Mouse (Mus musculus) erythroblast, adult 5-6 weeks (primary cell): Measurements from ENCODE around the gene Gm20481. TPM values are rescaled to one million over a fixed set of nuclear protein-coding genes. Genes with fewer than 3 reads are reported as not detected.
"Not testable (repeated sequence)": the region's sequence is repeated elsewhere in the genome, so short reads cannot be mapped to it uniquely, and the experiment has no call there.

Experiments used
- ATAC-seq: replicated peaks from 2 replicates; pipeline ENCODE4 v1.8.0; 2016; ENCODE audit warnings: moderate number of reproducible peaks, mild to moderate bottlenecking, moderate TSS enrichment, inconsistent platforms; ENCODE audit not compliant: poor library complexity, low FRiP score, severe bottlenecking
- total RNA-seq, 2 experiments: library from RNA; stranded (forward) in 1 of 2; stranded (reverse) in 1 of 2; fragments of 150-400 nt in 1 of 2; fragments of 200-764, 138-1000 nt in 1 of 2; gene quantifications; 2 replicates each; pipeline versions ENCODE4 v1.2.3 to v1.2.4; 2015 to 2017; ENCODE audit warnings: low replicate concordance in 2 of 2

Gene Gm20481
- total RNA-seq, 2 experiments from 2014 or later: not detected

- ATAC-seq: peak; percentile 51
Observed at GRCm38 (mm10) chr17:35000717-35001451, 31.2 kb downstream of the Gm20481 start, which contains the start of gene Vars. Gene Vars (plus strand): TSS chr17:35000987.

- ATAC-seq: peak; percentile 20; the same call in 1 of the 2 replicates
Observed at GRCm38 (mm10) chr17:35001452-35002152, 31.9 kb downstream of the Gm20481 start.

- peak; percentile 53 for ATAC-seq
Observed at GRCm38 (mm10) chr17:35002153-35002865, 32.6 kb downstream of the Gm20481 start.

DNA sequence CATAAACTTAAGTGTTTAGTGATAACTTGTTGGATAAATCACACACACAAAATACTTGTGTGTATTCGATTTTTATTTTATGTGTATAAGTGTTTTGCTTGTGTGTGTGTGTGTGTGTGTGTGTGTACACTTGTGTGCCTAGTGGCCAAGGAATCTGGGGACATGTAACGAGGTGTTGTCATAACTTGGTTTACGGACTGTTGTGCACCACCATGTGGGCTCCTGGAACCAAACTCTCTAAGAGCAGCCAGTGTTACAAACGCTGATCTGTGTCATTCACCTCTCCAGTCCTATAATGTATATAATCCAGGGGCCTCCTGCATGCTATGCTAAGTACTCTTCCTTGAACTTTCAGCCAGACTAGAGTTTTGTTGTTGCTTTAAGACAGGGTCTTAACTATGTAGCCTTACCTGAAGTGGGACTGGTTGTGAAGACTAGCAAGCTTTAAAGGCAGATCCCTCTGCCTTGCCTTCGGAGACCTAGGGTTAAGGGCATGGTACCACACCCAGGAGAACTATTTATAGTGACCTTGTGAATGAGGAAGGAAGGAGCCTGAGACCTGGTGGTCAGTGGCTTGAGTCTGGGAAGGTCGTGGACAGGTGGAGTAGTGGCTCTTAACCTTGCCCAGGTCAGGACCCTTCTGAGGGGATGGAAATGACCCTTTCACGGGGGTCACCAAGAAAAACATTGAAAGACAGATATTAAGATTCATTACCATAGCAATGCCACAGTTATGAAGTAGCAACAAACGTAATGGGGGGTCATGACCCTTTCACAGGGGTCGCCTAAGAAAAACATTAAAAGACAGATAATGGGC, 33.5 kb downstream of the Gm20481 start:
- no peak for ATAC-seq

DNA sequence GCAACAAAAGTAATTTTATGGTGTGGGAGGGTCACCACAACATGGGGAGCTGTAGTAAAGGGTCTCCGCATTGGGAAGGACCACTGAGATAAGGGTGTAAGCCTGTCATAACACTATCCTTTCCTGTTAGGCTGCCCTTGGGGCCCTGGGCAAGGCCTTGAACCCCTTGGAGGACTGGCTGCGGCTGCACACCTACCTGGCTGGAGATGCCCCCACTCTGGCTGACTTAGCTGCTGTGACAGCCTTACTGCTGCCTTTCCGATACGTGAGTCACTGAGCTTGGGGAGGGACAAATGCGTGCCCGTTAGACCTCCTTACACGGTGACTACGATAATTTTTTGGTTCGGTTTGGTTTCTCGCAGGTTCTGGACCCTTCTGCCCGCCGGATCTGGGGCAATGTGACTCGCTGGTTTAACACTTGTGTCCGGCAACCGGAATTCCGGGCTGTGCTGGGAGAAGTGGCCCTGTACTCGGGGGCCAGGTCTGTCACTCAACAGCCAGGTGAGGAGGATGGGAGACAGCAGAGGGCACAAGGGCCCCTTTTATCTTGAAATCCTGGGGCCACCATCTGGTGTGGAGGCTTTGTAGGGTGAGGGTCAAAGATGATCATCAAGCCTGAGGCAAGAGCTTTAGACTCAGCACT, 34.5 kb downstream of the Gm20481 start:
- no peak for ATAC-seq

GRCm38 (mm10) chr17:35005158-35005557, 35.4 kb downstream of the Gm20481 start:
- no peak for ATAC-seq

DNA sequence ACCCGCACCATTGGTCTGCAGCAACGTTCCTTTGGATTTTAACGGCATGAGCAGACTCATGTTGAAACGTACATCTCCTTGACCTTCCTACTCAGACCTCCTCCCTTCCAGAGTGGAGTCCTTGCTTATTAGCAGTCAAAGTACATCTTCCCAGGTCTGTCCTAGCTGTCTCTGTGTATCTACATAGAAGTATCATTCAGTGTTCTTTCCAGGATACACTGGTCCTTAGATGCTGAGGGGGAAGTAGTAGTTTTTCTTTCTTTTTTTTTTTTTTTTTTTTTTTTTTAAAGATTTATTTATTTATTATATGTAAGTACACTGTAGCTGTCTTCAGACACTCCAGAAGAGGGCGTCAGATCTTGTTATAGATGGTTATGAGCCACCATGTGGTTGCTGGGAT, 36.2 kb downstream of the Gm20481 start:
- not testable (repeated sequence) for ATAC-seq

DNA sequence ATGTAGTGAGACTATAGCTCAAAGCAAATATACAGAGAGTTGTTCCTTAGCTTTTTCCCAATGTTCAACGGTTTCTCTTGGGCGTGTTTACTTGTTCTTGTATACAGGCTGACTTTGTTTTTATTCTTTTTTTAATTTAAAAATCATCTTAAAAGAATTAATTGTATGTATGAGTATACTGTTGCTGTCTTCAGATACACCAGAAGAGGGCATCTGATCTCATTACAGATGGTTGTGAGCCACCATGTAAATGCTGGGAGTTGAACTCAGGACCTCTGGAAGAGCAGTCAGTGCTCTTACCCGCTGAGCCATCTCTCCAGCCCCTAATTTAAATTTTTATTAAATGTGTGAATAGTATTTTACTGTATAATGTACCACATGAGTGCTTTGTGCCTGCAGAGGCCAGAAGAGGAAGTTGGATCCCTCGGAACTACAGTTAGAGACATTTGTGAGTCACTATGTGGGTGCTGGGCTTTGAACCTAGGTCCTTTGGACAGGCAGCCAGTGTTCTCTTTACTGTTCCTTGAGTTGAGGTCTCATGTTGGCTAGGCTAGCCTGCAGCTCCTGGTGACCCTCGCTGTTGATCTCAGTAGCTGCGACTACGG, 37.8 kb downstream of the Gm20481 start:
- no peak for ATAC-seq

DNA sequence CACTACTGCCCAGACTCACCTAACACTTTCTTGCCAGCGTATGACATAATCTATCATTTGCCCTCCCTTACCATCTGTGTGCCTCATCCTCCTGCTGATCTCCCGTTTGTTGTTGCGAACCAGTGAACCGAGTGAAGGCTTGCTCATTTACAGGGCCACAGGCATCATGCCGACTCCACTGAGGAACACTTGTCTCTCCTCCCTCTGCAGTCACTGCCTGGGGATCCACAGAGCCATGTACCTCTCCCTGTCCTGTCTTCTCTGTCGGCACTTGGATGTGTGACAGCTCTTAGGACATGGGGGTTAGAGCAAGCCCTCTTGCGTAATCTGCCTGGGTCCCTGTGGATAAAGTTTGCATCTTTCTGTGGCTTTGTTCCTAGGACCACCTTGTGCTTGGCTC, 39.9 kb downstream of the Gm20481 start:
- ATAC-seq: no peak

DNA sequence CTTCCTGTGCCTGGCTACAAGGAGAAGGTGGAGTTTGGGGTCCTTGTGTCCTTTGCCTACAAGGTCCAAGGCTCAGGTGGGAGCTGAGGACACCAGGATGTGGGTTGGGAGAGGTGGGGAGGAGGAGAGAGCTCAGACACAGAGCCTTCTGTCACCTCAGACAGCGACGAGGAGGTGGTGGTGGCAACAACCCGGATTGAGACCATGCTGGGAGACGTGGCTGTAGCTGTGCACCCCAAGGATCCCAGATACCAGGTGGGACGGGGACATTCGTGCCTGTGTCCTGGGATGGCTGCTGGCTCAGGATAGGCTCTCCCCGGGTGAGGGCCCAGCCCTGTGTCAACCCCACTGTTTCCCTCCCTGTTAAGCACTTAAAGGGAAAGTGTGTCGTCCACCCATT, 41.7 kb downstream of the Gm20481 start:
- no peak for ATAC-seq

- no peak for ATAC-seq
Observed at GRCm38 (mm10) chr17:35012430-35012829, 42.7 kb downstream of the Gm20481 start.

DNA sequence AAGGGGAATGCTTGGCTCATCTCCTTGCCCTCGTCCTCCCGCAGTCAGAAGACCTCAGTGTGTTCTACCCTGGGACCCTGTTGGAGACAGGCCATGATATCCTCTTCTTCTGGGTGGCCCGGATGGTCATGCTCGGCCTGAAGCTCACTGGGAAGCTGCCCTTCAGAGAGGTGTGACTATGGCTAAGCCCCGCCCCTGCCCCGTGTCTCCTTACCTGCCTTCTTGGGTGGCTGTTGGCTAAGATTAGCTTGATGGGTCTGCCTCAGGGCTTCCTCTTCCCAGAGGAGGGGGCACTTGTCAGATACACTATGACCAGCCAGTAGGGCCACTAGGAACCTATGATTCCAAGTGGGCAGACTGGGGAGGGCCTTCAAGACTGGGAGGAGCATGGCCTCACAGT, 43.5 kb downstream of the Gm20481 start:
- no peak for ATAC-seq

DNA sequence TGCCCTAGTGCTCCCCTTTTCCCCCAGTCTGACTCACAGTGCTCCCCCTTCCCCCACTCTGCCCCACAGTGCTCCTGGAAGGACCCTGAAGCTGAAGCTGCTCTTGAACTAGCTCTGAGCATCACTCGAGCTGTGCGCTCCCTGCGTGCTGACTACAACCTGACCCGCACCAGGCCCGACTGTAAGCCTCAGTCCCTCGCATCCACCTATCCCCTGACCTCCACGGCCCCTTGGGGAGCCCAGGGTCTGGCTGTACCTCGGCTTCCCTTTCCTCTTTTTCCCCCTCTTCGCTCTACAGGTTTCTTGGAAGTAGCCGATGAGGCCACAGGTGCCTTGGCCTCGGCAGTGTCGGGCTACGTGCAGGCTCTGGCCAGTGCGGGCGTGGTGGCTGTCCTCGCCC, 45.6 kb downstream of the Gm20481 start:
- ATAC-seq: no peak

GRCm38 (mm10) chr17:35016376-35016775, 46.7 kb downstream of the Gm20481 start, which contains the start of gene Vwa7:
Gene Vwa7 (plus strand): TSS chr17:35016579.
- peak; percentile 35; the same call in 1 of the 2 replicates for ATAC-seq

DNA sequence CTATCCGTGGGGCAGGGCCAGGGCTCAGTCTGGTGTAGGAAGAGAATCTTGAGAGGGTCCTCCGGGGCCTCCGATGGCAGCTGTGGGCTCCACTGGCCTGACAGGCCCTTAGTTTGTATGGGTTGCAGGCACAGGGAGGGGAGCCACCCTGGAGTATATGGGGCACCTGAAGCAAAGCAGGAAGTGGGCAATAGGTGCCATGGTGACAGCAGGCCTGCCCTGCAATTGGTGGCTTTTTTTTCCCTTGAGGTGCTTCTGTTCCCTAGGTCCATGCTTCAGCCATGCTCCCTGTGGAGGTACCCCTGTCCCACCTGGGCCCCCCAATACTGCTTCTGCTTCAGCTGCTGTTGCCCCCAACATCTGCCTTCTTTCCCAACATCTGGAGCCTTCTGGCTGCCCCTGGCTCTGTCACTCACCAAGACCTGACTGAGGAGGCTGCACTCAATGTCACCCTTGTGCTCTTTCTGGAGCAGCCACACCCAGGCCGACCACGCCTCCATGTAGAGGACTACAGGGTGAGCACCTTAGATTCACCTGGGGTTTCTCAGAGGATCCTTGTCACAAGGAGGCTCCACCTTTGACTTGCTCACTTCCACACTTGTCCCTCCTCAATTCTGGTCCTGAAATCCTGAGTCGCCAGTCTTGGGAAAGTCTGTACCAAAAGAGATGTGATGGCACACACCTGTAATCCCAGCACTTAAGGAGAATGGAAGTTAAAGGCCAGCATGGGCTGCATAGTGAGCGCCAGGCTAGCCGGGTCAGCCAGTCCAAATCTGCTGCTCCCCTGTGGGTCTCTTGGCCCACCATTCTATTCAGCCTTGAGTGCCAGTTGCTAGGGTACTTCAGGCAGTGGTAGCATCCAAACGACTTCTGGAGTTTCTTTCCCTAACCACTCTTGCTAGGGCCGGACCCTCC, 47.3 kb downstream of the Gm20481 start:
- ATAC-seq: no peak

DNA sequence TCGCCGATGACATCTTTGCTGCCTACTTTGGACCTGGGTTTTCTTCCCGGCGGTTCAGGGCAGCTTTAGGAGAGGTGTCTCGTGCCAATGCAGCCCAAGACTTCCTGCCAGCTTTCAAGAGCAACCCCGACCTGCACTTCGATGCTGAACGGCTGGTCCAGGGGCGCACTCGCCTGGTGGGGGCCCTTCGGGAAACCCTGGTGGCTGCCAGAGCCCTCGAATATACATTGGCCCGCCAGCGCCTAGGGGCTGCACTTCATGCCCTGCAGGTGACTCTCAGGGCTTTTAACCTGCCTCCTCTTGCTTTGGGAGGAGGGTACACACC, 48.0 kb downstream of the Gm20481 start:
- no peak for ATAC-seq

DNA sequence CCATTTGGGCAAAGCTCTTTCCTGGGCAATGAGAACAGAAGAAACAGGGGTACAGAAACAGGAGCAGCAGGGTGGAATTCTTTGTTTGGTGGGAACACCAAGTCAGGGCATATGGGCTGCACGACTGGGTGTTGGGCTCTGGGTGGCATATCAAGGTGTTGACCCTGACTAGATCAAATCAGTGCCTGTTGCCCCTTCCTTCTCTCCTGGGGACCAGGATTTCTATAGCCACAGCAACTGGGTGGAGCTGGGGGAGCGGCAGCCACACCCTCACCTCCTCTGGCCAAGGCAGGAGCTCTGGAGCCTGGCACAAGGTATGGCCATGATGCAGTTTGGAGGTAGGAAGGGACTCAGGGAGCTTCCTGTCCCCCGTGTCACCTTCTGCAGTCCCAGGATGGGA, 48.5 kb downstream of the Gm20481 start:
- no peak for ATAC-seq

DNA sequence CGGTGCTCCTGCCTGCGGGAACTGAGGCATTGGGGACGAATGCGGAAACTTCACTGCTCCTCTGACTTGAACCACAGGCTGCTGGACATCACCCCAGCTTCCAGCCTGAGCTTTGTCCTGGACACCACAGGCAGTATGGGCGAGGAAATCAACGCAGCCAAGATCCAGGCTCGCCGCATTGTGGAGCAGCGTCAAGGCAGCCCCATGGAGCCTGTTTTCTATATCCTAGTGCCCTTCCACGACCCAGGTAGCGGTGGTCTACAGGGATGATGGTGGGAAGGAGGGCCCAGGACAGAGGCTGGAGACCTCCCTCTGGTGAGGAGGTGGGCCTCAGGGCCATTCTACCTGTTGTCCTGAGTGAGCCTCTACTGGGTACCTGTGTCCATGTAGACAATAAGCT, 50.2 kb downstream of the Gm20481 start:
- ATAC-seq: no peak
